Mouse (Mus musculus): ENCODE measurements around the gene Arhgef7. TPM values are rescaled to one million over a fixed set of nuclear protein-coding genes. Genes with fewer than 3 reads are reported as not detected.

Arhgef7 gene
- polyA plus RNA-seq, 1 experiment from 2014 or later: 84.0 TPM

Other genes with a start within 250 kb of the Arhgef7 start
- 0.25 and 0.31 TPM in 2 replicates for gene Rab20, start 249.0 kb upstream of the Arhgef7 start, polyA plus RNA-seq (2014; fragmentation: Nextera tagmentation; extraction: Ambion mirVana)
- gene Naxd, start 230.2 kb upstream of the Arhgef7 start, polyA plus RNA-seq (2014; fragmentation: Nextera tagmentation; extraction: Ambion mirVana): 130 and 150 TPM in 2 replicates
- 22.8 and 25.5 TPM in 2 replicates for gene Cars2, start 176.9 kb upstream of the Arhgef7 start, polyA plus RNA-seq (2014; fragmentation: Nextera tagmentation; extraction: Ambion mirVana)
- 44.2 and 44.7 TPM in 2 replicates for gene Ing1, start 172.2 kb upstream of the Arhgef7 start, polyA plus RNA-seq (2014; fragmentation: Nextera tagmentation; extraction: Ambion mirVana)
- gene Ankrd10, start 92.0 kb upstream of the Arhgef7 start, polyA plus RNA-seq (2014; fragmentation: Nextera tagmentation; extraction: Ambion mirVana): 94.4 and 99.8 TPM in 2 replicates
- not detected in 2 replicates for gene 1700016D06Rik, start 26.7 kb upstream of the Arhgef7 start, polyA plus RNA-seq (2014; fragmentation: Nextera tagmentation; extraction: Ambion mirVana)
- gene Tex29, start 112.8 kb downstream of the Arhgef7 start, polyA plus RNA-seq (2014; fragmentation: Nextera tagmentation; extraction: Ambion mirVana): not detected in 2 replicates

Data from midbrain, embryonic 14.5 days (tissue).